Mouse (Mus musculus): ENCODE data around the gene Gm10309.

- no peak for TF ChIP-seq CTCF (IDR thresholded peaks at IDR 0.05; ENCODE audit: control insufficient read depth, insufficient read depth, low read length)
- no peak for TF ChIP-seq POLR2A (IDR thresholded peaks at IDR 0.05; ENCODE audit: borderline replicate concordance, control insufficient read depth, low read depth, low read length)
Observed at GRCm38 (mm10) chr17:86508212-86508490, 3.1 kb upstream of the Gm10309 start.

Data from bone marrow, adult 2 months (tissue).